Mouse (Mus musculus) C2C12 (cell line): ENCODE data around the gene Syne3. TPM values are rescaled to one million over a fixed set of nuclear protein-coding genes. Genes with fewer than 3 reads are reported as not detected.

Experiments
- H3K27me3 ChIP-seq: one replicate; pipeline ENCODE4 v1.6.1; 2011; ENCODE audit not compliant: control insufficient read depth, insufficient read depth, insufficient read length
- H3K36me3 ChIP-seq: one replicate; pipeline ENCODE4 v1.6.1; 2011; ENCODE audit not compliant: control insufficient read depth, insufficient read depth
- H3K4me3 ChIP-seq: one replicate; pipeline ENCODE4 v1.5.1; 2011; ENCODE audit warnings: mild to moderate bottlenecking, control low read depth; ENCODE audit not compliant: poor library complexity, insufficient read depth, severe bottlenecking
- H3K79me2 ChIP-seq: one replicate; pipeline ENCODE4 v1.6.1; 2011; ENCODE audit not compliant: control insufficient read depth, insufficient read depth
- H3K79me3 ChIP-seq: one replicate; pipeline ENCODE4 v1.6.1; 2011; ENCODE audit warnings: low read depth, control low read depth
- H3ac ChIP-seq: one replicate; pipeline ENCODE3; 2011; ENCODE audit warnings: low read depth; ENCODE audit not compliant: control insufficient read depth, insufficient read length
- CEBPB ChIP-seq: IDR thresholded peaks from one replicate; pipeline ENCODE4 v1.6.1; 2011; ENCODE audit warnings: low read depth, mild to moderate bottlenecking, control low read depth, moderate library complexity
- CTCF ChIP-seq: IDR thresholded peaks from one replicate; pipeline ENCODE4 v1.5.1; 2011; ENCODE audit not compliant: control insufficient read depth, insufficient read depth, insufficient read length
- FOSL1 ChIP-seq: IDR thresholded peaks from one replicate; pipeline ENCODE4 v1.8.0; 2011; ENCODE audit warnings: mild to moderate bottlenecking, low read length; ENCODE audit not compliant: poor library complexity, insufficient read depth, severe bottlenecking
- MAX ChIP-seq: IDR thresholded peaks from one replicate; pipeline ENCODE4 v1.6.1; 2011; ENCODE audit warnings: mild to moderate bottlenecking, control low read depth
- MYOD1 ChIP-seq: IDR thresholded peaks from one replicate; pipeline ENCODE4 v1.6.1; 2011; ENCODE audit warnings: low read depth; ENCODE audit not compliant: control insufficient read depth, insufficient read length
- MYOG ChIP-seq: IDR thresholded peaks from one replicate; pipeline ENCODE4 v1.6.1; 2011; ENCODE audit not compliant: control insufficient read depth, insufficient read length; ENCODE audit errors: extremely low read depth
- USF1 ChIP-seq: IDR thresholded peaks from one replicate; pipeline ENCODE4 v1.6.1; 2011; ENCODE audit warnings: low read depth, mild to moderate bottlenecking, control low read depth, moderate library complexity
- polyA plus RNA-seq: library from polyadenylated mRNA; unstranded; fragments of >200 nt; fragmentation: generic; extraction: Trizol; gene quantifications from one replicate; pipeline ENCODE4 v1.2.1, GENCODE M21; 2012; ENCODE audit warnings: missing spikeins

The Syne3 gene
- polyA plus RNA-seq, 1 experiment: 24.8 TPM

- TF ChIP-seq CTCF: peak; percentile 89
- no peak for TF ChIP-seq MAX
- Histone ChIP-seq H3K79me2 (no peaks in the 10 kb centered on the region), H3ac (no peak overlapping the region), H3K36me3 (peaks cover 81% of the 10 kb centered on the region), H3K27me3 (no peaks in the 10 kb centered on the region), H3K79me3 (peaks cover 1% of the 10 kb centered on the region), H3K4me3 (no peak overlapping the region)
Measured at GRCm38 (mm10) chr12:104939372-104940026, 70.1 kb downstream of the Syne3 start.

- TF ChIP-seq CTCF: no peak
- TF ChIP-seq MYOD1: no peak
- no peak for TF ChIP-seq USF1
- no peak for TF ChIP-seq CEBPB
- TF ChIP-seq MAX: no peak
- no peak for TF ChIP-seq FOSL1
- TF ChIP-seq MYOG: no peak
- H3K79me2 ChIP-seq: no peaks in the 10 kb centered on the region
- peaks cover 1% of the 10 kb centered on the region for H3K79me3 ChIP-seq
- no peak overlapping the region for H3K4me3 ChIP-seq
- H3ac ChIP-seq: no peak overlapping the region
- peaks cover 76% of the 10 kb centered on the region for H3K36me3 ChIP-seq
- H3K27me3 ChIP-seq: no peaks in the 10 kb centered on the region
Measured at GRCm38 (mm10) chr12:104938935-104939334, 70.7 kb downstream of the Syne3 start.

DNA sequence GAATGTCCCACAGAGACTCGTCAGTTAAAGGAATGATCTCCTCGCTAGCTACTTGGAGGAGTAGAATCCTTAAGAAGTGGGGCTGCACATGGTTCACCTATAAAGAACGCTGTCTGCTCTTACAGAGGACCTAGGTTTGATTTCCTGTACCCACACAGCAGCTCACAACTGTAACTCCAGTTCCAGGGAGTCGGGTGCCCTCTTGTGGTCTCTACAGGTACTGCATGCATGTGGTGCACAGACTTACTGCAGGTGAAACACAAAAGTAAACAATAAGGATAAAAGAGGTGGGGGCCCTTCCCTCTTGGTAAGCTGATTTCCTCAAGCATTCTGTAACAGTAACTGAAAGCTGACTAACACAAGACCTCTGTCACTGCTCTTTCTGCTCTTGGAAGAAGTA lies 73.4 kb downstream of the Syne3 start:
- Histone ChIP-seq H3K79me2 (no peaks in the 10 kb centered on the region), H3ac (no peak overlapping the region), H3K79me3 (peaks cover 1% of the 10 kb centered on the region), H3K27me3 (no peaks in the 10 kb centered on the region), H3K36me3 (peaks cover 63% of the 10 kb centered on the region), H3K4me3 (no peak overlapping the region)
- TF ChIP-seq MAX (no peak), CTCF (peak; percentile 20)

GRCm38 (mm10) chr12:104935144-104935543 lies 74.5 kb downstream of the Syne3 start:
- H3ac ChIP-seq: no peak overlapping the region
- TF ChIP-seq CTCF: no peak
- TF ChIP-seq MYOD1: no peak
- no peak for TF ChIP-seq FOSL1
- TF ChIP-seq MYOG: no peak
- TF ChIP-seq MAX: no peak
- no peak for TF ChIP-seq CEBPB
- TF ChIP-seq USF1: no peak

GRCm38 (mm10) chr12:104933800-104934199 lies 75.8 kb downstream of the Syne3 start:
- no peaks in the 10 kb centered on the region for H3K79me3 ChIP-seq
- TF ChIP-seq CTCF: no peak
- TF ChIP-seq MYOG: no peak
- no peak for TF ChIP-seq MAX
- no peak for TF ChIP-seq FOSL1
- no peak for TF ChIP-seq USF1
- peaks cover 40% of the 10 kb centered on the region for H3K36me3 ChIP-seq
- H3K27me3 ChIP-seq: no peaks in the 10 kb centered on the region
- no peak overlapping the region for H3ac ChIP-seq
- H3K79me2 ChIP-seq: no peaks in the 10 kb centered on the region
- H3K4me3 ChIP-seq: no peak overlapping the region

More at GRCm38 (mm10) chr12:104935144-104935543, 74.5 kb downstream of the Syne3 start:
- no peaks in the 10 kb centered on the region for H3K79me2 ChIP-seq
- peaks cover 1% of the 10 kb centered on the region for H3K79me3 ChIP-seq
- peaks cover 54% of the 10 kb centered on the region for H3K36me3 ChIP-seq
- H3K4me3 ChIP-seq: no peak overlapping the region
- no peaks in the 10 kb centered on the region for H3K27me3 ChIP-seq

DNA sequence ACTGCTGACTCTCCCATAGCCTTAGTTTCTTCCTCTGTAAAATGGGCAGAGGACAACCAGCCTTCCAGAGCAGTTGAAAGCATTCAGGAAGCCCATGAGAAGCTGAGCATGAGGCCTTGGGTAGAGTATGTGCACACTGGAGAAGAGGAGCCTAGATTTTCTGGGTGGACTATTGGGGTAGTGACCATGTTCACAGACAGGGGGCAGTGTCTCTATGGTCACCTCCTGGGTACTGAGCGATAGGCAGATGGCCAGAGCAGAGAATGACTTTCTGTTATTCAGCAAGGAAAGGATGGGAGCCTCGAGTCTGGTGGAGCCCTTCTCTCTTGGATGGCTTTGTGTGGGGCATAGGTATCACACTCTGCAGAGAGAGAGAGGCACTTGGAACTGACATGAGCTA lies 76.4 kb downstream of the Syne3 start:
- H3K79me2 ChIP-seq: no peaks in the 10 kb centered on the region

More for the DNA sequence above, 76.4 kb downstream of the Syne3 start:
- no peaks in the 10 kb centered on the region for H3K79me3 ChIP-seq
- H3K27me3 ChIP-seq: no peaks in the 10 kb centered on the region
- H3ac ChIP-seq: no peak overlapping the region
- TF ChIP-seq USF1 (no peak), MYOG (no peak), MAX (no peak), FOSL1 (no peak), CTCF (no peak), CEBPB (no peak), MYOD1 (no peak)
- H3K36me3 ChIP-seq: peaks cover 36% of the 10 kb centered on the region
- no peak overlapping the region for H3K4me3 ChIP-seq
